Mouse (Mus musculus) embryonic facial prominence, embryonic 13.5 days (tissue): Measurements from ENCODE around the gene Zbtb40. TPM values are rescaled to one million over a fixed set of nuclear protein-coding genes. Genes with fewer than 3 reads are reported as not detected.

Source experiments
- polyA plus RNA-seq: library from polyadenylated mRNA; unstranded; fragments of >200 nt; fragmentation: Nextera tagmentation; extraction: Ambion mirVana; gene quantifications from 2 replicates; pipeline ENCODE4 v1.2.1, GENCODE M21; 2015

The Zbtb40 gene
- polyA plus RNA-seq, 1 experiment from 2014 or later = 4.5 TPM

Other genes with a start within 250 kb of the Zbtb40 start
- gene Ephb2, start 212.8 kb downstream of the Zbtb40 start, polyA plus RNA-seq = 7.9 and 13.3 TPM in 2 replicates
- 38.0 and 40.2 TPM in 2 replicates for gene C1qb, start 162.6 kb downstream of the Zbtb40 start, polyA plus RNA-seq
- gene C1qc, start 155.7 kb downstream of the Zbtb40 start, polyA plus RNA-seq = 15.8 and 17.9 TPM in 2 replicates
- gene C1qa, start 150.0 kb downstream of the Zbtb40 start, polyA plus RNA-seq = 18.3 and 19.8 TPM in 2 replicates
- 0.88 and 1.4 TPM in 2 replicates for gene Epha8, start 92.0 kb downstream of the Zbtb40 start, polyA plus RNA-seq
- 5.0 and 6.7 TPM in 2 replicates for gene Wnt4, start 228.7 kb upstream of the Zbtb40 start, polyA plus RNA-seq